Mouse (Mus musculus) limb, embryonic 11.5 days (tissue): Measurements from ENCODE around the gene Btnl2. TPM values are rescaled to one million over a fixed set of nuclear protein-coding genes. Genes with fewer than 3 reads are reported as not detected.
A peak's percentile ranks its signal among the peaks of the same experiment; 100 is the strongest.
"Not testable (repeated sequence)": the region's sequence is repeated elsewhere in the genome, so short reads cannot be mapped to it uniquely, and the experiment has no call there.

Experiments used
- ATAC-seq: fragments of 200-750 bp; cut with Nextera tagmentation; 2 replicates; pipeline ENCODE4 v1.8.0; 2017; ENCODE audit warnings: low read depth; ENCODE audit not compliant: insufficient number of reproducible peaks, low FRiP score, low TSS enrichment
- DNase-seq: peaks from one replicate; pipeline ENCODE4 v3.0.0-alpha.2; 2015; ENCODE audit warnings: low spot score
- H3K27ac ChIP-seq: fragments of 300-500 bp; sonication (generic); replicated peaks from 2 replicates; pipeline ENCODE4 v1.5.1; 2014; ENCODE audit warnings: low read depth, mild to moderate bottlenecking, low read length
- H3K27me3 ChIP-seq: fragments of 300-500 bp; sonication (generic); 2 replicates; pipeline ENCODE4 v1.6.1; 2014; ENCODE audit warnings: mild to moderate bottlenecking, low read length, mixed read lengths; ENCODE audit not compliant: control insufficient read depth, insufficient read depth
- H3K36me3 ChIP-seq: fragments of 300-500 bp; sonication (generic); 2 replicates; pipeline ENCODE4 v1.6.1; 2014; ENCODE audit warnings: mild to moderate bottlenecking, low read length, moderate library complexity, mixed read lengths; ENCODE audit not compliant: control insufficient read depth, insufficient read depth
- H3K4me1 ChIP-seq: fragments of 300-500 bp; sonication (generic); 2 replicates; pipeline ENCODE4 v1.6.1; 2014; ENCODE audit warnings: low read length, mixed read lengths; ENCODE audit not compliant: control insufficient read depth, insufficient read depth
- H3K4me2 ChIP-seq: fragments of 300-500 bp; sonication (generic); 2 replicates; pipeline ENCODE4 v1.6.1; 2014; ENCODE audit warnings: low read depth, mild to moderate bottlenecking, moderate library complexity; ENCODE audit not compliant: severe bottlenecking
- H3K4me3 ChIP-seq: fragments of 300-500 bp; sonication (generic); 2 replicates; pipeline ENCODE4 v1.5.1; 2014; ENCODE audit warnings: low read depth, low read length
- H3K9ac ChIP-seq: fragments of 300-500 bp; sonication (generic); 2 replicates; pipeline ENCODE4 v1.6.1; 2014; ENCODE audit warnings: mild to moderate bottlenecking, low read length
- H3K9me3 ChIP-seq: fragments of 300-500 bp; sonication (generic); 2 replicates; pipeline ENCODE4 v1.6.1; 2016; ENCODE audit warnings: low read length; ENCODE audit not compliant: control insufficient read depth
- WGBS: fragments of 180-500 bp; shearing (Covaris S2); extraction: QIAGEN DNeasy Blood & Tissue Kit; methylation state at CpG from one replicate; pipeline ENCODE4 v1.1.7; 2014; 5-methylcytosine and 5-hydroxymethylcytosine counted together
- polyA plus RNA-seq: library from polyadenylated mRNA; unstranded; fragments of >200 nt; fragmentation: Nextera tagmentation; extraction: Ambion mirVana; gene quantifications from 2 replicates; pipeline ENCODE4 v1.2.1, GENCODE M21; 2014

The Btnl2 gene
- not detected in 2 replicates for polyA plus RNA-seq

- no peaks in the 10 kb centered on the region for H3K27me3 ChIP-seq
- H3K27ac ChIP-seq: no peak within 1 kb of the TSS
- no peaks in the 10 kb centered on the region for H3K36me3 ChIP-seq
- H3K9ac ChIP-seq: no peak within 1 kb of the TSS
- ATAC-seq: no peak
- H3K4me1 ChIP-seq: no peaks in the 10 kb centered on the region
- H3K4me2 ChIP-seq: no peak within 1 kb of the TSS
- H3K4me3 ChIP-seq: no peak within 1 kb of the TSS
- 82% methylated on average over 5 of the region's 5 CpGs for WGBS
- no peak for DNase-seq
- H3K9me3 ChIP-seq: no peaks in the 10 kb centered on the region
Measured at GRCm38 (mm10) chr17:34354539-34354938, at the start of gene Btnl2. Btnl2 (plus strand) TSS chr17:34354822.

GRCm38 (mm10) chr17:34305380-34306030 lies 49.1 kb upstream of the Btnl2 start, which contains the start of gene H2-Eb1:
H2-Eb1 (plus strand) TSS chr17:34305867.
- H3K9me3 ChIP-seq: no peaks in the 10 kb centered on the region
- no peak within 1 kb of the TSS for H3K27ac ChIP-seq
- H3K4me1 ChIP-seq: no peaks in the 10 kb centered on the region
- no peak within 1 kb of the TSS for H3K4me3 ChIP-seq
- no peaks in the 10 kb centered on the region for H3K27me3 ChIP-seq
- no peak within 1 kb of the TSS for H3K9ac ChIP-seq
- H3K36me3 ChIP-seq: no peaks in the 10 kb centered on the region
- ATAC-seq (peak; percentile 39; the same call in 1 of the 2 replicates), DNase-seq (peak; percentile 84)
- no peak within 1 kb of the TSS for H3K4me2 ChIP-seq

GRCm38 (mm10) chr17:34306407-34306806 lies 48.2 kb upstream of the Btnl2 start:
- no peak for DNase-seq
- no peaks in the 10 kb centered on the region for H3K27me3 ChIP-seq
- H3K36me3 ChIP-seq: no peaks in the 10 kb centered on the region
- H3K27ac ChIP-seq: no peak overlapping the region
- H3K4me1 ChIP-seq: no peaks in the 10 kb centered on the region
- H3K9me3 ChIP-seq: no peaks in the 10 kb centered on the region
- no peak for ATAC-seq
- WGBS: 83% methylated on average over 2 of the region's 2 CpGs
- no peak overlapping the region for H3K4me2 ChIP-seq
- H3K9ac ChIP-seq: no peak overlapping the region
- H3K4me3 ChIP-seq: no peak overlapping the region

GRCm38 (mm10) chr17:34307216-34307615 lies 47.4 kb upstream of the Btnl2 start:
- Histone ChIP-seq H3K27me3 (no peaks in the 10 kb centered on the region), H3K4me3 (no peak overlapping the region), H3K9ac (no peak overlapping the region), H3K27ac (no peak overlapping the region), H3K9me3 (no peaks in the 10 kb centered on the region), H3K4me1 (no peaks in the 10 kb centered on the region), H3K4me2 (no peak overlapping the region), H3K36me3 (no peaks in the 10 kb centered on the region)
- DNase-seq: no peak
- ATAC-seq: no peak

- no peaks in the 10 kb centered on the region for H3K27me3 ChIP-seq
- no peaks in the 10 kb centered on the region for H3K36me3 ChIP-seq
- DNase-seq (no peak), ATAC-seq (no peak)
- H3K4me3 ChIP-seq: no peak overlapping the region
- H3K4me2 ChIP-seq: no peak overlapping the region
- no peaks in the 10 kb centered on the region for H3K9me3 ChIP-seq
- no peak overlapping the region for H3K27ac ChIP-seq
- WGBS: 78% methylated on average over 4 of the region's 4 CpGs
- no peaks in the 10 kb centered on the region for H3K4me1 ChIP-seq
- no peak overlapping the region for H3K9ac ChIP-seq
Measured at GRCm38 (mm10) chr17:34308161-34308560, 46.5 kb upstream of the Btnl2 start.

GRCm38 (mm10) chr17:34309225-34309624 lies 45.4 kb upstream of the Btnl2 start:
- no peaks in the 10 kb centered on the region for H3K4me1 ChIP-seq
- H3K9me3 ChIP-seq: no peaks in the 10 kb centered on the region
- H3K4me2 ChIP-seq: peak overlapping the region; percentile 55
- H3K27me3 ChIP-seq: no peaks in the 10 kb centered on the region
- H3K27ac ChIP-seq: peak overlapping the region; percentile 37; the same call in 1 of the 2 replicates
- H3K9ac ChIP-seq: peak overlapping the region; percentile 62
- H3K36me3 ChIP-seq: no peaks in the 10 kb centered on the region
- WGBS: 32% methylated on average over 10 of the region's 10 CpGs
- ATAC-seq (no peak), DNase-seq (no peak)
- peak overlapping the region; percentile 55 for H3K4me3 ChIP-seq

- Histone ChIP-seq H3K9ac (peak overlapping the region; percentile 66), H3K27me3 (no peaks in the 10 kb centered on the region), H3K27ac (peak overlapping the region; percentile 37; the same call in 1 of the 2 replicates), H3K4me3 (peak overlapping the region; percentile 55), H3K4me1 (no peaks in the 10 kb centered on the region), H3K4me2 (peak overlapping the region; percentile 55), H3K9me3 (no peaks in the 10 kb centered on the region), H3K36me3 (no peaks in the 10 kb centered on the region)
- peak; percentile 76 for DNase-seq
- peak; percentile 62; the same call in 1 of the 2 replicates for ATAC-seq
- 23% methylated on average over 38 of the region's 38 CpGs for WGBS
Measured at GRCm38 (mm10) chr17:34309683-34310385, 44.8 kb upstream of the Btnl2 start.

- WGBS: 78% methylated on average over 3 of the region's 3 CpGs
Measured at GRCm38 (mm10) chr17:34310526-34310925, 44.1 kb upstream of the Btnl2 start.

More at GRCm38 (mm10) chr17:34310526-34310925, 44.1 kb upstream of the Btnl2 start:
- not testable (repeated sequence) for DNase-seq, H3K27me3 ChIP-seq, H3K4me2 ChIP-seq, ATAC-seq, H3K4me1 ChIP-seq, H3K4me3 ChIP-seq, H3K27ac ChIP-seq, H3K36me3 ChIP-seq, H3K9ac ChIP-seq, H3K9me3 ChIP-seq
